Mouse (Mus musculus) liver, adult (tissue): ENCODE results near the gene Smoc1.

Source experiments
- GATA4 ChIP-seq: IDR thresholded peaks from 2 replicates; pipeline ENCODE4 v1.6.1; 2014; ENCODE audit warnings: mild to moderate bottlenecking, low read length; ENCODE audit not compliant: insufficient replicate concordance

The Smoc1 gene

DNA sequence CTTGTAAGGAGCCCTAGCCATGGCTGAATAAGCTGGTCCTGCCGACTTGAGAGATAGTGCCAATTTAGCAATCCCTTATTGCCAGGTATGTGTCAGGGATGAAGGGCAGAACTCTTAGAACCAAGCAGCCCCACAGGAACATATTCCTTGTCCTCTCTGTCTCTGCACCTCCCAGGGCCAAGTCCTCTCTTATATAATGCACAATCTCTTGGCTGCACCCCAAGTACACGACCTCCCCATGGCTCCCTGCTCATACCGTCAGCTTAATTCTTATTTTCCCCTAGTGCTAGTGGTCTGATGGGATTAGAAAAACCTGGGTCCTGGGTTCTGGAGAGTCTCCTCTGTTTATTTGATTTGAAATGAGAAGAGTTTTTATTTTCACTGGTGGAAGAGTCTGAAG is 66.0 kb downstream of the Smoc1 start:
- TF ChIP-seq GATA4, result no peak

DNA sequence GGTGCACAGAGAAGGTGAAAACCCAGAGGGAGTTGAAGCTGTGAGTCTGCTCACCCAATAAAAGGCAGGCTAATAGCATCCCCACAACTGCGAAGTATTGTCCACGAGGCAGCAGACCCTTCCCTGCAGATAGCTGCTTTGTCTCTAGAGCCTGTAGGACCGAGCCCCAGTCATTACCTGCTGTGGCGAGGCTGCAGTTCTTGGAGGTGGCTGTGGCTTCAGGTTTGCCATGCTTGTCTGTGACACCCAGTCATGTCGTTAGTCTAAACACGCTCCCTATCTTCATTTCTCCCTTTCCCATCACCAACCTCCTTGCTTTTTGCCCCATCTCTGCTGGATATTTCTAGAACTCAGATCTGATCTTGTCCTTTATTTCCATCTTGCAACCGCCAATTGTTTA is 66.6 kb downstream of the Smoc1 start:
- no peak for TF ChIP-seq GATA4

DNA sequence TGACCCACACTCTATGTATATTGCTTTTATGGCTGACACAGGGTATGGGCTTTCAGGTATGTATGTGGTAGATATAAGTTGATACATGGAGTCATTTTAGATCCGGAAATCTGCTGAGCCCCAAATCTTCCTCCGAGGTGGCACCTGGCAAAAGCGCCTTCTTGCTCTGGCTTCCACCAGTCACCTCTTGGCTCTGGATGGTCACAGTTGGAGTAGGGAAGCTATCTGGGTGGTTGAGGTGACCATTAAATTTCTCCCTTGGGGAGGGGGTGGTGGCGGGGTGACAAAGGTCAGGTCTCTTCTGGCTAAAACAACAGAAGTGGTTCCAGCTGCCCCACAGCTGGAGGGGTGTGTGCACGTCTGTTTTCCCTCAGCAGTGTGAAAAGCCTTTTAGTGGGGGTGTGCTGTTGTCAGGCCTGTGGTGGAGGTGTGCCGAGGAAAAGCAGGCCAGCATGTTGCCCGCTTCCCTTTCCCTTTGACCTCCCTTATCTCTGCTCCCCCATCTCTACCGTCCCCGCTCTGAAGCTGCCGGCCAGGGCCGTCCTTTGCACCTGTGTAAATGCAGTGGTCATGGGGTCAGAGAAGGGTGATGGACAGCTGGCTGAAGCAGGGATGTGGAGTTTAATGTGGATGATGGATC is 68.3 kb downstream of the Smoc1 start:
- TF ChIP-seq GATA4, result peak; percentile 96; the same call in 1 of the 2 replicates

DNA sequence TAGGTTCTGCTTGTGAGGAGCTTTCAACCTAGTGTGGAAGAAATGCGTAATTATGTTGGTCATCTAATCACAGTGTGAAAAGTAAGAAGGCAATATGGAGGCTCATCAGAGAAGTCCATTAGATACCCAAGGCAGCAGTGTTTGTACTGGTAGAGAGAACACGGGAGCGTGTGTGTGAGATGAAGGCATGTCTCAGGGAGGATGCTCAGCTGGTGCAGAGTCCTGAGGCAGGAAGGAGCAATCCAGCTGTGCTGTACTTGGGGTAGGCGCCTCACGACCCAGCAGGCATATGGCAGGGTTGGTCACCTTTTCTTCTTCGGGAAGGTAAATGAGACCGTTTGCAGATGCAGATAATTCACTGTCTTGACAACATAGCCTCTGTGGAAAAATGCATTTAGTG is 70.7 kb downstream of the Smoc1 start:
- TF ChIP-seq GATA4, result no peak

DNA sequence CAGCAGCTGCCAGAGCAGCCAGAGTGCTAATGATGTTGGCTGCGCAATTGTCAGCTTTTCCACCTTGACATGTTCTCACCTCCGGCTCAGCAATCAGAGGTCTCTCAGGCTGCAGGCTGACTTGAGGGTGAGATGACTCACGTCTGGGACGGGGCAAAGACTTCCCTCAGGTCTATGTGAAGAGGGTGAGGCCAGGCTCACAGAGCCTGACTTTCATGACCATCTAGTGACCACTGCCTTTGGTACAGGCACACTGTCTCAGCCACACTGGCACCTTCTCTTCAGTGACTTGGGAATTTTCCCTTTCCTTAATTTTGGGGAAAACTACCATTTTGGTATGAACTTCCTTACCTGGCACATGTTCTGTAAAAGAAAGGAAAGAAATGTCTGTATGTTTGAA is 71.1 kb downstream of the Smoc1 start:
- TF ChIP-seq GATA4, result no peak

DNA sequence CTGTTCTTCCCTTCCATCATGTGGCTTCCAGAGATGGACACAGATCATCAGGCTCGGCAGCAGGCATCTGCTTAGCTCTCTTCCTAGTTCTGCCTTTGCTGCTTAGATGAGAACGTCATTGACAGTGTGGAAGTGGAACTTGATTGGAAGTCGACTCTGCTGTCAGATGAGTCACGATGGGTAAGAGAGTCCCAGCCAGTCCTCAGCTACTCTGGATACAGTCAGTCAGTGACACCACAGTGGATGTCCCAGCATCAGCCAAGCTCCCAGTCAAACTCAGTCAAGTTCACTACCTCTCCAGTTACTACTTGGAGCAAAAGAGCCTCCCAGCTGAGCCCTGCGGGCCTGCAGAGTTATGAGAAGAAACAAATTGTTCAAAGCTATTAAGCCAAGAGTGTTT is 72.6 kb downstream of the Smoc1 start:
- no peak for TF ChIP-seq GATA4

DNA sequence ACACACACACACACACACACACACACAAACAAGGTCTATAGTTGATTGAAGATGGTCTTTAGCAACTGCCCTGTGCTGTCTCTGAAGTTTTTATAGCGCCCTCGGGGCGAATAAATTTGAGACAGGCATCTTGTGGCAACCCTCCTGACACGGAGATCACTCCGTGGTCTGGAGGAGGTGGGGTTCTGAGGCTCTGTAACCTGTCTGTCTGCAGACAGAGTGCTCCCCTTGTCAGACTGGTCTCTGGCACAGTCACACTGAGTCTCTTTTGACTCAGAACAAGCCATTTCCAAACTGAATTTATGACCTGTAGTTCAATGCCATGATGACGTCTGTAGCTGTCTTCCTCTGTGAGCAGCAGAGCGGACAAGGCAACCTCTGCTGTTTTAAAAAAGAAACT is 75.1 kb downstream of the Smoc1 start:
- no peak for TF ChIP-seq GATA4

DNA sequence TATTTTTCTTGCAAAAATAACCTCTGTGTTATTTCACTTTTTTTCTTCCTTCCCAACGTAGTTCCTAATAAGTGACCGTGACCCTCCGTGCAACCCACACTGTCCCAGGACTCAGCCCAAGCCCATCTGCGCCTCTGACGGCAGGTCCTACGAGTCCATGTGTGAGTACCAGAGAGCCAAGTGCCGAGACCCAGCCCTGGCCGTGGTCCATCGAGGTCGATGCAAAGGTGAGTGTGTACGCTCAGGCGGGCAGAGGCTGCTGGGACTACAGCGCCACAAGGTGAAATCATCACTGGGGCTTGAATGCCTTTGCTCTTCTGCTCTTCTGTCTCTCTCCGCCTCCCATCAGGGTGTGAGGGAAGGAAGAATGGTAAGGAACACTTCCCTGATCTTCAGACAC is 77.9 kb downstream of the Smoc1 start:
- TF ChIP-seq GATA4, result no peak

DNA sequence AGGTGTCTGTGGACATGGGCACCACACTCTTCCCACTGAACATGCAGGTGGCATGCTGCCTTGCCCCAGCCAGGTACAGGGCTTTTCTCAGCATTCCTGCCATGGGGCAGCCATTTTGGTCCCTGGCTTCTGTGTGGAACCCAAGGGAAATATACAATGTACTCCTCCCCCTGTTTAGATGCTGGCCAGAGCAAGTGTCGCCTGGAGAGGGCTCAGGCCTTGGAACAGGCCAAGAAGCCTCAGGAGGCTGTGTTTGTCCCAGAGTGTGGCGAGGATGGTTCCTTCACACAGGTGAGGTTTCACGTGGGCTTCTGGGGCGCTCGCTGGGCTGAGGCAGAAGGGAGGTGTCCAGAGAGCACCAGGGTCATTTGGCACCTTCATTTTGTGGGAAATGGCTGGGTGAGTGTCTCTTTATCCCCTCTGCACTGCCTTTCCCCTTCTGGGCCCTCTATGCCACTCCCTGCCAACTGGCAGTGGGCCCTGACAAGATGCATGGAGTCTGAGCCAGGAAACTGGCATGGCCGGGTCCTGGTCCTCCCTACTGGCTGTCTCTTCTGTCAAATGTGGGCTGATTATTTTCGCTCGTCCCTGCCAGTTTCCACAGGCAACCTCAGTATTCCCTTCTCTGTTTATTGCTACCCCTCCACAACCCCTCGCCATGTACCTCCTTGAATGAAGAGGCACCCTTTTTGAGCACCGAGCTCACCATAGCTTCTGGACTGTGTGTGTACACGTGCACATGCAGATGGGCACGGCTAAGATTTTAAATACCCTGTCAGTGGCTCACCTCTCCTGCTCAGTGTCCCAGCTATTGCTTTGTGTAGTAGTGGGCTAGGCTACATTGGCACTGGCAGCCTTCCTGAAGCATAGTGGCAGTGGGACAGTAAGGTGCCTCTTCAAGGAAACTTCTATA is 79.4 kb downstream of the Smoc1 start:
- no peak for TF ChIP-seq GATA4

DNA sequence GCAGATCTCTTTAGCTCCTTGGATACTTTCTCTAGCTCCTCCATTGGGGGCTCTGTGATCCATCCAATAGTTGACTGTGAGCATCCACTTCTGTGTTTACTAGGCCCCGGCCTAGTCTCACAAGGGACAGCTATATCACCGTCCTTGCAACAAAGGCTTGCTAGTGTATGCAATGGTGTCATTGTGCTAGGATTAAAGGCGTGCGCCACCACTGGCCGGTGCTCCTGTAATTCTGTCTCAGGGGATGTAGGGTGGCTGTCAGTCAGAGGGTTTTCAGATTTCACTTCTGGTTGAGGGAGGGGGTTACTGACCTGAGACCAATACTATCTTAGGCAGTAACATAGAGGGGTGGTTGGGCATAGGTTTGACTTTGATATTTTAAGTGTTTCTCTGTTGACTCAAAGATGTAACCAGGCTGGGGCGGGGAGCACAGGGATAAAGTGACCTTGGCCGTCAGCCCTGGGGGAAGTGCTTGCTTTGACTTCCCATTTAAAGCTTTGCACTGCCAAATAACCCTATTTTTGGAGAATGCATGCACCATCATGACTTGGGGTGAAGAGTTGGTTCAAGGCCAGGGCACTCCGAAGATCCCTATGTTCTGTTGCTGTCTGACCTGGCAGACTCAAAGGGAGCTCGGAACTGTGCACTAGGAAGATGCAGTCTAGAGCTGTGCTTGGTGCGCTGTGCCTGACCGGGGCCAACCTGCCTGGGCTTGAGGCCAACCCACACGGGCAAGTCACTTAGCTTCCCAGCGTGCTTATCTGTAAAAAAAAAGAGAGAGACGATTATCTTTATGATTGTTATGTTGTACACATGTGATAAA is 80.9 kb downstream of the Smoc1 start:
- TF ChIP-seq GATA4, result no peak

DNA sequence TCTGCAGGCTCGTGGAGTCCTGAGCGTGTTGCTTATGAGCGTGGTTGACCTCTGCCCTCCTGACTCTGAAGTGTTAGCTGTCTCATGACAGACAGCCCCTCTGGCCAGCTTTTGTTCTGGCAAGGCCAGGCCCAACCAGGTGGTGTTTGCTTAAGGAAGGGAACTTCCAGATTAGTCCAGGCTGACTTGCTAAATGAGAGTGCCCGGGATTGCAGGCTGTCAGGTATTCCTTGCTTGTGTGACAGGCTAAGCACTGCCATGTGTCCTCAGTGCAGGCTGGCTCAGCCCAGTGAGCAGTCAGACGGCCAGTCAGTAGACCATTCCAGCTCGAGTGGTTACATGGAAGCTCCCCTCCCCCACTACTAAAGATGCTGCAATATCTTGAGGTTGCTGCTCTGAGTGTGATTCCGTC is 82.0 kb downstream of the Smoc1 start:
- no peak for TF ChIP-seq GATA4

DNA sequence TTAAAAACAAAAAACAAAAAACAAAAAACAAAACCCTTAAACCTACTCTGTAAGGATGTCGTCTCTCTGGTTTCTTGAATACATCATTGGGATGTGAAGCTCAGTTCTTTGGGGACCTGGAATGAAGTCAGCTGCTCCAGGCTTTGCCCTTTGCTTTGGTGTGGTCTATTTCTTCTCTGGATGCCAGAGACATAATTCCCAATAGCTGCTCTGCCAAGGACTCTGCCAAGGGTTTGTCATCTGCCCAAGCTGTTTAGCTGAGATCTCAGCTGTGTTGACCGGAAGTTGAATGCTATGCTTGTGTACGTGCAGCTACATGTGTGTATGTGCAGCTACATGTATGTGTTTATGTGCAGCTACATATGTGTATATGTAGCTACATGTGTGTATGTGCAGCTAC is 83.4 kb downstream of the Smoc1 start:
- no peak for TF ChIP-seq GATA4

DNA sequence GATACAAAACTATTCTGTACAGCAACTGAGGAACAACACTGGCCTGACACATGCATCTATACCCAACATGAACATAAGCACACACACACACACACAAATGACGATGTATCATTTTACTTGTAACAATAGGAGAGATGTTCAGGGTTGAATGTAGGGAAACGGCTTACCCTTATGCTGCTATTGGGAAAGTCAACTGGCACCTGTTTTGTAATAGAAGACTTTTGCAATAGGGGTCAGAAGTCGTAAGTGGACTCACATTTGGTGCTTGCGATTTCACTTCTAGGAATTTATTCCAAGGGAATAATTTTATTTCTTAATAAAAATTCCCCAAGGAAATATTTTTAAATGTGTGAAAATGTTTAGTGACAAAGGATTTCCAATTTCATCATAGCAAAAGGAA is 85.7 kb downstream of the Smoc1 start:
- TF ChIP-seq GATA4, result no peak

DNA sequence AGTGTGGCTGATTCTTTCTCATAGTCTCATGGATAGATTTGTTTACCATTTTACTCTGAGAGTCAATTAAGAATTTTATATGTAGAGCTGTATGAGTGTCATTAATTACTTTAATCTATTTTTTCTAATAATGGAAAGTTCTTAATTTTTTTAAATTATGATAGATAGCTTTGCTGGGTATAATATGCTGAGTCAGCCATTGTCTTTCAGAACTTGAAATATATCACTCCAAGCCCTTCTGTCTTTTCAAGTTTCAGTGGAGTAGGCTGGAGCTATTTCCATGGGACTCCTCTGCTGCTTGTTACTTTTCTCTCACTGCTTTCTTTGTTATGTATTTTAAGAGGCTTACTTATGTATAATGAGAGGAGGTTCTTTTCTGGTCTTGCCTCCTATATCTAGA is 93.7 kb downstream of the Smoc1 start:
- TF ChIP-seq GATA4, result no peak

DNA sequence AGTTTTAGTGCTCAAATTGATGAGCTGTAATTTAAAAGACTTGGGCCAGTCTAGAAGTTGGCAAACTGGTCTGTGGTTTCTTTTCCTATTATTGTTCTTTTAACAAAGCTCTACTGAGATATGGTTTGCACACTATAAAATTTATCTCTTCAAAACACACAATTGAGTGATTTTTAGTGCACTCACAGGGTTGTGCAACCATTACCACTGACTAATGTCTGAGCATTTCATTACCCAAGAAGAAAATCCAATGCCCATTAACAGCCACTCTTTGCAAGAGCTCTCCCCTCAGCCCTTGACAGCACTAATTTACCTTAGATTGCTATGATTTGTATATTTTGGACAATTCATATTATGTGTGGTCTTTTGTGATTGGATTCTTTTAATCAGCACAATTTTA is 97.2 kb downstream of the Smoc1 start:
- no peak for TF ChIP-seq GATA4

DNA sequence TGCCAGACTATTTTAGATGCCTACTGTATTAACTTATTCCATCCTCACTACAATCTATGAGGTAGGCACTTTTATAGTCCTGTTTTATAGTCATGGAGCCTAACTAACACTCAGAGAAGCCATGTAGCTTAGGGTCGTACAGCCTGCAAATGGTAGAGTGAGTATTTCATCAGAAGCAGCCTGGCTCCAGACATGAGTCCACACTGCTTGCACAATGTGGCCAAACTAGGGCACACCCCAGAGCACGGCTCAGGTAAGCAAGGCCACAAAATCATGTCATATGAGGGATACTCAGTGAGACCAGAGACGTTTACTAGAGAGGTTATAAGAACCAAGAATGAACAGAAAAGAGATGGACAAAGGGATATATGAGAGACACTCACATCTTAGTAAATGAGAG is 100.2 kb downstream of the Smoc1 start:
- TF ChIP-seq GATA4, result no peak
